Mouse (Mus musculus) heart, embryonic 15.5 days (tissue): ENCODE measurements around the gene Fam184a. TPM values are rescaled to one million over a fixed set of nuclear protein-coding genes. Genes with fewer than 3 reads are reported as not detected.

Experiments used
- ATAC-seq: fragments of 200-750 bp; cut with Nextera tagmentation; replicated peaks from 2 replicates; pipeline ENCODE4 v1.8.0; 2017; ENCODE audit warnings: low read depth, moderate TSS enrichment; ENCODE audit not compliant: insufficient number of reproducible peaks, insufficient read depth, low FRiP score
- H3K27ac ChIP-seq: fragments of 300-500 bp; sonication (generic); 2 replicates; pipeline ENCODE4 v1.5.1; 2015; ENCODE audit warnings: mild to moderate bottlenecking, inconsistent platforms
- H3K27me3 ChIP-seq: fragments of 300-500 bp; sonication (generic); 2 replicates; pipeline ENCODE4 v1.6.1; 2015; ENCODE audit warnings: inconsistent platforms
- H3K36me3 ChIP-seq: fragments of 300-500 bp; sonication (generic); 2 replicates; pipeline ENCODE4 v1.6.1; 2015; ENCODE audit warnings: mild to moderate bottlenecking, inconsistent platforms
- H3K4me1 ChIP-seq: fragments of 300-500 bp; sonication (generic); replicated peaks from 2 replicates; pipeline ENCODE4 v1.6.1; 2015; ENCODE audit warnings: inconsistent platforms
- H3K4me2 ChIP-seq: fragments of 300-500 bp; sonication (generic); 2 replicates; pipeline ENCODE4 v1.6.1; 2015; ENCODE audit warnings: inconsistent platforms, mild to moderate bottlenecking, moderate library complexity
- H3K4me3 ChIP-seq: fragments of 300-500 bp; sonication (generic); 2 replicates; pipeline ENCODE4 v1.5.1; 2015; ENCODE audit warnings: mild to moderate bottlenecking, inconsistent platforms
- H3K9ac ChIP-seq: fragments of 300-500 bp; sonication (generic); 2 replicates; pipeline ENCODE4 v1.6.1; 2015; ENCODE audit warnings: mild to moderate bottlenecking, inconsistent platforms
- H3K9me3 ChIP-seq: fragments of 300-500 bp; sonication (generic); replicated peaks from 2 replicates; pipeline ENCODE4 v1.6.1; 2016; ENCODE audit warnings: inconsistent platforms
- WGBS: fragments of 180-500 bp; shearing (Covaris S2); methylation state at CpG from one replicate; pipeline ENCODE4 v1.1.7; 2015; ENCODE audit warnings: mixed read lengths; 5-methylcytosine and 5-hydroxymethylcytosine counted together
- polyA plus RNA-seq: library from polyadenylated mRNA; unstranded; fragments of >200 nt; fragmentation: Nextera tagmentation; extraction: Ambion mirVana; gene quantifications from 2 replicates; pipeline ENCODE4 v1.2.1, GENCODE M21; 2015

The Fam184a gene
- polyA plus RNA-seq, 1 experiment from 2014 or later, result 4.1 TPM

- ATAC-seq, result no peak
- no peak overlapping the region for H3K4me3 ChIP-seq
- H3K36me3 ChIP-seq, result no peaks in the 10 kb centered on the region
- no peak overlapping the region for H3K9ac ChIP-seq
- no peak overlapping the region for H3K4me2 ChIP-seq
- peaks cover 7% of the 10 kb centered on the region; the same call in 1 of the 2 replicates for H3K27me3 ChIP-seq
- 60% methylated on average over 6 of the region's 6 CpGs for WGBS
- peaks cover 14% of the 10 kb centered on the region for H3K4me1 ChIP-seq
- no peak overlapping the region for H3K27ac ChIP-seq
- H3K9me3 ChIP-seq, result no peaks in the 10 kb centered on the region
Observed at GRCm38 (mm10) chr10:53746039-53746438, 4.9 kb downstream of the Fam184a start.

- WGBS, result 80% methylated on average over 5 of the region's 5 CpGs
- ATAC-seq, result no peak
- Histone ChIP-seq H3K9ac (no peak overlapping the region), H3K4me1 (peaks cover 6% of the 10 kb centered on the region), H3K36me3 (no peaks in the 10 kb centered on the region), H3K27me3 (no peaks in the 10 kb centered on the region), H3K4me2 (no peak overlapping the region), H3K9me3 (no peaks in the 10 kb centered on the region), H3K27ac (no peak overlapping the region), H3K4me3 (no peak overlapping the region)
Observed at GRCm38 (mm10) chr10:53742961-53743360, 8.0 kb downstream of the Fam184a start.

GRCm38 (mm10) chr10:53740014-53740413 is 10.9 kb downstream of the Fam184a start:
- no peak overlapping the region for H3K4me3 ChIP-seq
- H3K9me3 ChIP-seq, result no peaks in the 10 kb centered on the region
- H3K4me1 ChIP-seq, result peaks cover 3% of the 10 kb centered on the region; the same call in 1 of the 2 replicates
- no peak for ATAC-seq
- H3K36me3 ChIP-seq, result no peaks in the 10 kb centered on the region
- H3K27ac ChIP-seq, result no peak overlapping the region
- H3K4me2 ChIP-seq, result no peak overlapping the region
- no peak overlapping the region for H3K9ac ChIP-seq
- H3K27me3 ChIP-seq, result no peaks in the 10 kb centered on the region

GRCm38 (mm10) chr10:53738842-53739241 is 12.1 kb downstream of the Fam184a start:
- no peak overlapping the region for H3K4me3 ChIP-seq
- H3K4me2 ChIP-seq, result no peak overlapping the region
- peaks cover 3% of the 10 kb centered on the region; the same call in 1 of the 2 replicates for H3K4me1 ChIP-seq
- ATAC-seq, result no peak
- H3K27ac ChIP-seq, result no peak overlapping the region
- H3K36me3 ChIP-seq, result no peaks in the 10 kb centered on the region
- H3K27me3 ChIP-seq, result no peaks in the 10 kb centered on the region
- no peaks in the 10 kb centered on the region for H3K9me3 ChIP-seq
- H3K9ac ChIP-seq, result no peak overlapping the region
- WGBS, result 82% methylated on average over 8 of the region's 8 CpGs

- H3K9ac ChIP-seq, result no peak overlapping the region
- H3K4me2 ChIP-seq, result no peak overlapping the region
- no peaks in the 10 kb centered on the region for H3K27me3 ChIP-seq
- H3K9me3 ChIP-seq, result no peaks in the 10 kb centered on the region
- no peaks in the 10 kb centered on the region for H3K36me3 ChIP-seq
- 72% methylated on average over 7 of the region's 7 CpGs for WGBS
- no peak overlapping the region for H3K4me3 ChIP-seq
- H3K4me1 ChIP-seq, result peaks cover 6% of the 10 kb centered on the region; the same call in 1 of the 2 replicates
- no peak overlapping the region for H3K27ac ChIP-seq
- ATAC-seq, result no peak
Observed at GRCm38 (mm10) chr10:53735201-53735865, 15.6 kb downstream of the Fam184a start.

GRCm38 (mm10) chr10:53732324-53732723 is 18.6 kb downstream of the Fam184a start:
- no peak overlapping the region for H3K4me2 ChIP-seq
- no peak overlapping the region for H3K27ac ChIP-seq
- no peak overlapping the region for H3K4me3 ChIP-seq
- no peak; the same call in 1 of the 2 replicates for ATAC-seq
- no peak overlapping the region for H3K9ac ChIP-seq
- WGBS, result 62% methylated on average over 7 of the region's 7 CpGs
- H3K4me1 ChIP-seq, result peaks cover 11% of the 10 kb centered on the region; the same call in 1 of the 2 replicates
- no peaks in the 10 kb centered on the region for H3K27me3 ChIP-seq
- no peaks in the 10 kb centered on the region for H3K36me3 ChIP-seq
- H3K9me3 ChIP-seq, result no peaks in the 10 kb centered on the region

GRCm38 (mm10) chr10:53728883-53729282 is 22.0 kb downstream of the Fam184a start:
- ATAC-seq, result no peak
- Histone ChIP-seq H3K9ac (no peak overlapping the region), H3K27ac (no peak overlapping the region), H3K27me3 (no peaks in the 10 kb centered on the region), H3K4me2 (no peak overlapping the region), H3K4me3 (no peak overlapping the region), H3K4me1 (0 out of 2 replicates have a peak, but pooled peaks cover 8% of the 10 kb centered on the region), H3K9me3 (no peaks in the 10 kb centered on the region), H3K36me3 (no peaks in the 10 kb centered on the region)
- WGBS, result 13% methylated on average over 1 of the region's 1 CpGs

GRCm38 (mm10) chr10:53725301-53725700 is 25.6 kb downstream of the Fam184a start:
- 27% methylated on average over 2 of the region's 2 CpGs for WGBS
- no peaks in the 10 kb centered on the region for H3K27me3 ChIP-seq
- no peak overlapping the region for H3K9ac ChIP-seq
- no peak for ATAC-seq
- H3K9me3 ChIP-seq, result no peaks in the 10 kb centered on the region
- H3K27ac ChIP-seq, result no peak overlapping the region
- 0 out of 2 replicates have a peak, but pooled peaks cover 5% of the 10 kb centered on the region for H3K4me1 ChIP-seq
- H3K36me3 ChIP-seq, result no peaks in the 10 kb centered on the region
- no peak overlapping the region for H3K4me2 ChIP-seq
- H3K4me3 ChIP-seq, result no peak overlapping the region

- Histone ChIP-seq H3K4me1 (no peaks in the 10 kb centered on the region), H3K9ac (no peak overlapping the region), H3K9me3 (no peaks in the 10 kb centered on the region), H3K27ac (no peak overlapping the region), H3K36me3 (no peaks in the 10 kb centered on the region), H3K27me3 (no peaks in the 10 kb centered on the region), H3K4me3 (no peak overlapping the region), H3K4me2 (no peak overlapping the region)
- ATAC-seq, result no peak
- WGBS, result 92% methylated on average over 9 of the region's 9 CpGs
Observed at GRCm38 (mm10) chr10:53704516-53704915, 46.4 kb downstream of the Fam184a start.

GRCm38 (mm10) chr10:53698531-53698930 is 52.4 kb downstream of the Fam184a start:
- Histone ChIP-seq H3K9ac (no peak overlapping the region), H3K4me1 (no peaks in the 10 kb centered on the region), H3K4me2 (no peak overlapping the region), H3K36me3 (no peaks in the 10 kb centered on the region), H3K9me3 (no peaks in the 10 kb centered on the region), H3K4me3 (no peak overlapping the region), H3K27me3 (no peaks in the 10 kb centered on the region), H3K27ac (no peak overlapping the region)
- no peak for ATAC-seq
- WGBS, result 86% methylated on average over 10 of the region's 10 CpGs

- H3K4me1 ChIP-seq, result 0 out of 2 replicates have a peak, but pooled peaks cover 1% of the 10 kb centered on the region
- no peaks in the 10 kb centered on the region for H3K9me3 ChIP-seq
- WGBS, result 65% methylated on average over 5 of the region's 5 CpGs
- no peak overlapping the region for H3K9ac ChIP-seq
- no peak overlapping the region for H3K27ac ChIP-seq
- H3K36me3 ChIP-seq, result no peaks in the 10 kb centered on the region
- no peak overlapping the region for H3K4me3 ChIP-seq
- ATAC-seq, result no peak
- no peaks in the 10 kb centered on the region for H3K27me3 ChIP-seq
- H3K4me2 ChIP-seq, result no peak overlapping the region
Observed at GRCm38 (mm10) chr10:53694757-53695156, 56.2 kb downstream of the Fam184a start.

- Histone ChIP-seq H3K9ac (no peak overlapping the region), H3K36me3 (no peaks in the 10 kb centered on the region), H3K4me1 (0 out of 2 replicates have a peak, but pooled peaks cover 3% of the 10 kb centered on the region), H3K27ac (no peak overlapping the region), H3K4me2 (no peak overlapping the region), H3K4me3 (no peak overlapping the region), H3K27me3 (no peaks in the 10 kb centered on the region), H3K9me3 (no peaks in the 10 kb centered on the region)
- ATAC-seq, result no peak
Observed at GRCm38 (mm10) chr10:53691263-53691662, 59.7 kb downstream of the Fam184a start.
